Mouse (Mus musculus) MEL (cell line): ENCODE results near the gene Ankrd53. TPM values are rescaled to one million over a fixed set of nuclear protein-coding genes. Genes with fewer than 3 reads are reported as not detected.
A peak's percentile ranks its signal among the peaks of the same experiment; 100 is the strongest.

ENCODE experiments used
- DNase-seq: peaks from one replicate; pipeline ENCODE4 v3.0.0; 2011; ENCODE audit warnings: low read depth, low spot score
- H3K27ac ChIP-seq: 2 replicates; pipeline ENCODE4 v1.5.1; 2012; ENCODE audit warnings: low read depth, mild to moderate bottlenecking, control low read depth, low read length, moderate library complexity; ENCODE audit not compliant: control insufficient read depth
- H3K27me3 ChIP-seq, 2 experiments: fragments of 150-350 bp in 1 of 2; sonication (generic) in 1 of 2; 2 replicates each; pipeline ENCODE4 v1.6.1; 2012; ENCODE audit warnings: low read length in 2 of 2, mild to moderate bottlenecking in 2 of 2, improper control_type of control experiment in 1 of 2, moderate library complexity in 1 of 2; ENCODE audit not compliant: insufficient read depth in 2 of 2, control insufficient read depth in 1 of 2
- H3K36me3 ChIP-seq, 2 experiments: 2 replicates each; pipeline ENCODE4 v1.6.1; 2012 to 2014; ENCODE audit warnings: low read length in 2 of 2, improper control_type of control experiment in 1 of 2, inconsistent platforms in 1 of 2, mild to moderate bottlenecking in 1 of 2; ENCODE audit not compliant: insufficient read depth in 2 of 2, control insufficient read depth in 1 of 2
- H3K4me1 ChIP-seq, 2 experiments: fragments of 150-350 bp in 1 of 2; sonication (generic) in 1 of 2; 2 replicates each; pipeline ENCODE4 v1.6.1; 2012; ENCODE audit warnings: low read length in 2 of 2, improper control_type of control experiment in 1 of 2, mild to moderate bottlenecking in 1 of 2; ENCODE audit not compliant: insufficient read depth in 2 of 2, control insufficient read depth in 1 of 2
- H3K4me3 ChIP-seq, 2 experiments: fragments of 150-350 bp in 1 of 2; sonication (generic) in 1 of 2; 2 replicates each; pipeline ENCODE4 v1.5.1; 2012; ENCODE audit warnings: low read depth in 2 of 2, low read length in 2 of 2, mild to moderate bottlenecking in 2 of 2, moderate library complexity in 2 of 2, control low read depth in 1 of 2, improper control_type of control experiment in 1 of 2; ENCODE audit not compliant: control insufficient read depth in 1 of 2, insufficient read depth in 1 of 2
- H3K79me2 ChIP-seq: 2 replicates; pipeline ENCODE4 v1.6.1; 2012; ENCODE audit warnings: mild to moderate bottlenecking, low read length, moderate library complexity; ENCODE audit not compliant: control insufficient read depth, poor library complexity, insufficient read depth
- H3K9ac ChIP-seq: 2 replicates; pipeline ENCODE4 v1.6.1; 2012; ENCODE audit warnings: low read depth, mild to moderate bottlenecking, control low read depth, low read length, moderate library complexity; ENCODE audit not compliant: control insufficient read depth, poor library complexity, severe bottlenecking
- H3K9me3 ChIP-seq: fragments of 150-350 bp; sonication (generic); replicated peaks from 2 replicates; pipeline ENCODE4 v1.6.1; 2012; ENCODE audit warnings: mild to moderate bottlenecking, low read length, improper control_type of control experiment, moderate library complexity; ENCODE audit not compliant: insufficient read depth
- CHD2 ChIP-seq: IDR thresholded peaks from 2 replicates; pipeline ENCODE4 v1.6.1; 2011; ENCODE audit warnings: low read length, improper control_type of control experiment
- CTCF ChIP-seq, 3 experiments: IDR thresholded peaks in 2 of 3; conservative IDR thresholded peaks in 1 of 3; 2 replicates each; pipeline ENCODE4 v1.5.1; 2011 to 2012; ENCODE audit warnings: low read length in 3 of 3, low read depth in 2 of 3, mild to moderate bottlenecking in 2 of 3, improper control_type of control experiment in 1 of 3, inconsistent platforms in 1 of 3, mixed read lengths in 1 of 3, moderate library complexity in 1 of 3; ENCODE audit not compliant: control insufficient read depth in 1 of 3, insufficient read depth in 1 of 3, poor library complexity in 1 of 3, severe bottlenecking in 1 of 3
- ELF1 ChIP-seq: IDR thresholded peaks from 2 replicates; pipeline ENCODE4 v1.6.1; 2014; ENCODE audit warnings: low read depth, mild to moderate bottlenecking, inconsistent platforms, low read length, improper control_type of control experiment, moderate library complexity
- ETS1 ChIP-seq: IDR thresholded peaks from 2 replicates; pipeline ENCODE4 v1.6.1; 2012; ENCODE audit warnings: low read depth, mild to moderate bottlenecking, inconsistent platforms, low read length, improper control_type of control experiment, moderate library complexity
- GABPA ChIP-seq: IDR thresholded peaks from 2 replicates; pipeline ENCODE4 v1.6.1; 2012; ENCODE audit warnings: low read depth, mild to moderate bottlenecking, inconsistent platforms, low read length, improper control_type of control experiment, moderate library complexity
- GATA1 ChIP-seq: IDR thresholded peaks from 2 replicates; pipeline ENCODE4 v1.6.1; 2011; ENCODE audit warnings: low read depth, low read length, improper control_type of control experiment
- KAT2A ChIP-seq: conservative IDR thresholded peaks from 2 replicates; pipeline ENCODE4 v1.6.1; 2012; ENCODE audit warnings: low read depth, low read length, improper control_type of control experiment, inconsistent platforms
- MAX ChIP-seq: IDR thresholded peaks from 2 replicates; pipeline ENCODE4 v1.6.1; 2011; ENCODE audit warnings: low read length, improper control_type of control experiment
- MEF2A ChIP-seq: IDR thresholded peaks from 2 replicates; pipeline ENCODE4 v1.6.1; 2014; ENCODE audit warnings: low read depth, mild to moderate bottlenecking, inconsistent platforms, low read length, improper control_type of control experiment; ENCODE audit not compliant: poor library complexity, insufficient replicate concordance, severe bottlenecking; ENCODE audit errors: extremely low read depth
- MXI1 ChIP-seq: IDR thresholded peaks from 2 replicates; pipeline ENCODE4 v1.6.1; 2011; ENCODE audit warnings: mild to moderate bottlenecking, low read depth, low read length, improper control_type of control experiment
- NELFE ChIP-seq: IDR thresholded peaks from 2 replicates; pipeline ENCODE4 v1.6.1; 2011; ENCODE audit warnings: low read depth, low read length, improper control_type of control experiment
- POLR2A ChIP-seq, 2 experiments: IDR thresholded peaks; 2 replicates each; pipeline ENCODE4 v1.6.1; 2011 to 2012; ENCODE audit warnings: low read length in 2 of 2, mild to moderate bottlenecking in 2 of 2, control low read depth in 1 of 2, improper control_type of control experiment in 1 of 2, low read depth in 1 of 2, moderate library complexity in 1 of 2; ENCODE audit not compliant: control insufficient read depth in 1 of 2, insufficient read depth in 1 of 2, poor library complexity in 1 of 2
- POLR2AphosphoS5 ChIP-seq: IDR thresholded peaks from 2 replicates; pipeline ENCODE4 v1.6.1; 2012; ENCODE audit warnings: low read depth, borderline replicate concordance, mild to moderate bottlenecking, inconsistent platforms, low read length, moderate library complexity, mixed read lengths
- RAD21 ChIP-seq: IDR thresholded peaks from 2 replicates; pipeline ENCODE4 v1.6.1; 2011; ENCODE audit warnings: mild to moderate bottlenecking, low read depth, low read length, improper control_type of control experiment
- RCOR1 ChIP-seq: IDR thresholded peaks from 2 replicates; pipeline ENCODE4 v1.6.1; 2012; ENCODE audit warnings: low read depth, mild to moderate bottlenecking, inconsistent platforms, low read length, improper control_type of control experiment
- SMC3 ChIP-seq: IDR thresholded peaks from 2 replicates; pipeline ENCODE4 v1.6.1; 2011; ENCODE audit warnings: low read depth, low read length, improper control_type of control experiment
- TAL1 ChIP-seq: IDR thresholded peaks from 2 replicates; pipeline ENCODE4 v1.6.1; 2012; ENCODE audit warnings: mild to moderate bottlenecking, inconsistent platforms, low read length, moderate library complexity, mixed read lengths
- TBP ChIP-seq: IDR thresholded peaks from 2 replicates; pipeline ENCODE4 v1.8.0; 2011; ENCODE audit warnings: low read depth, low read length, improper control_type of control experiment
- USF1 ChIP-seq: IDR thresholded peaks from 2 replicates; pipeline ENCODE4 v1.6.1; 2014; ENCODE audit warnings: low read depth, mild to moderate bottlenecking, inconsistent platforms, low read length, improper control_type of control experiment, moderate library complexity
- USF2 ChIP-seq, 2 experiments: IDR thresholded peaks; 2 replicates each; pipeline ENCODE4 v1.6.1; 2011 to 2012; ENCODE audit warnings: improper control_type of control experiment in 2 of 2, low read length in 2 of 2, borderline replicate concordance in 1 of 2, inconsistent platforms in 1 of 2, low read depth in 1 of 2, mild to moderate bottlenecking in 1 of 2; ENCODE audit not compliant: insufficient read depth in 1 of 2
- ZC3H11A ChIP-seq: IDR thresholded peaks from 2 replicates; pipeline ENCODE4 v1.6.1; 2012; ENCODE audit warnings: low read depth, mild to moderate bottlenecking, inconsistent platforms, low read length, improper control_type of control experiment
- ZKSCAN1 ChIP-seq: IDR thresholded peaks from 2 replicates; pipeline ENCODE4 v1.6.1; 2012; ENCODE audit warnings: low read depth, mild to moderate bottlenecking, inconsistent platforms, low read length, improper control_type of control experiment, moderate library complexity
- ZMIZ1 ChIP-seq: IDR thresholded peaks from 2 replicates; pipeline ENCODE4 v1.6.1; 2012; ENCODE audit warnings: low read depth, mild to moderate bottlenecking, inconsistent platforms, low read length, improper control_type of control experiment, moderate library complexity
- ZNF384 ChIP-seq: IDR thresholded peaks from 2 replicates; pipeline ENCODE4 v1.6.1; 2012; ENCODE audit warnings: low read depth, mild to moderate bottlenecking, inconsistent platforms, low read length, improper control_type of control experiment
- polyA plus RNA-seq, 2 experiments: library from polyadenylated mRNA; stranded (reverse) in 1 of 2; unstranded in 1 of 2; fragments of >175 nt in 1 of 2; fragments of >200 nt in 1 of 2; gene quantifications; 2 replicates each; pipeline versions ENCODE4 v1.2.1 to v1.2.4; 2012; ENCODE audit warnings: low replicate concordance in 2 of 2, low read depth in 1 of 2; ENCODE audit not compliant: insufficient read length in 2 of 2, insufficient read depth in 1 of 2, missing spikeins in 1 of 2
- total RNA-seq: library from RNA; depleted of rRNA; stranded (reverse); fragments of 300-350 nt; gene quantifications from 2 replicates; pipeline ENCODE4 v1.2.3, GENCODE M21; 2012

Ankrd53 gene
- total and polyA plus RNA-seq, 3 experiments: 0.67 TPM; not detected in 2

DNA sequence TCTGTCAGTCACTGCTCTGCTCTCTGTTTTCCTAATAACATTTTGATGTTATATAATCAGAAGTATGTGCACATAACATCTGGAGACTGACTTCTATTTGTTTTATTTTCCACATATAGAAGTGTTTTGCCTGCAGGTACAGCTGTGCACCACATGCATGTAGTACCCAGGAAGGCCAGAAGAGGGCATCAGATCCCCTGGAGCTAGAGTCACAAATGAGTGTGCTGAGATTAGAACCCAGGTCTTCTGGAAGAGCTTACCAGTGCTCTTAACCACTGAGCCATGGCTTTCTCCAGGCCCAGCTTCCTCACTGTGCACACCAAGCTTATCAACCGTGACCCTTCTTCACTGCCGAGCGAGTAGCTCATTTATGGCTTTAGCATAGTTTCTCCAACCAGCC lies 34.0 kb upstream of the Ankrd53 start:
- Histone ChIP-seq H3K79me2 (no peaks in the 10 kb centered on the region), H3K27me3 (peaks cover 0 to under 1% of the 10 kb centered on the region in 2 experiments; a peak in 2 of 4 replicates), H3K9me3 (no peaks in the 10 kb centered on the region), H3K4me1 (no peaks in the 10 kb centered on the region), H3K27ac (no peak overlapping the region), H3K4me3 (no peak overlapping the region), H3K36me3 (no peaks in the 10 kb centered on the region), H3K9ac (no peak overlapping the region)
- DNase-seq: peak; percentile 68
- TF ChIP-seq RCOR1: no peak
- TF ChIP-seq TBP: no peak
- no peak for TF ChIP-seq TAL1
- TF ChIP-seq ETS1: no peak
- no peak for TF ChIP-seq MAX
- no peak for TF ChIP-seq USF1
- TF ChIP-seq RAD21: peak; percentile 14; the same call in 1 of the 2 replicates
- TF ChIP-seq SMC3: peak; percentile 48
- TF ChIP-seq CHD2: no peak
- no peak for TF ChIP-seq MXI1
- no peak for TF ChIP-seq MEF2A
- TF ChIP-seq POLR2A (IDR thresholded peaks at IDR 0.05; ENCODE audit: control insufficient read depth in 1 of 2, insufficient read depth in 1 of 2, low read depth in 1 of 2, low read length in 2 of 2, poor library complexity in 1 of 2): no peak
- no peak for TF ChIP-seq GABPA
- TF ChIP-seq ZC3H11A: no peak
- no peak for TF ChIP-seq KAT2A
- TF ChIP-seq ZMIZ1: no peak
- no peak for TF ChIP-seq ELF1
- no peak for TF ChIP-seq GATA1
- peak; percentile 67 to 96 (median 67) for TF ChIP-seq CTCF (IDR thresholded peaks at IDR 0.05 in 2 of 3, conservative IDR thresholded peaks at IDR 0.05 in 1 of 3; ENCODE audit: control insufficient read depth in 1 of 3, insufficient read depth in 1 of 3, low read depth in 2 of 3, low read length in 3 of 3, poor library complexity in 1 of 3, severe bottlenecking in 1 of 3)

- Histone ChIP-seq H3K9me3 (no peaks in the 10 kb centered on the region), H3K4me1 (no peaks in the 10 kb centered on the region), H3K36me3 (no peaks in the 10 kb centered on the region), H3K27ac (no peak overlapping the region), H3K79me2 (no peaks in the 10 kb centered on the region), H3K4me3 (no peak overlapping the region), H3K9ac (no peak overlapping the region), H3K27me3 (no peaks in the 10 kb centered on the region; a peak in 1 of 4 replicates)
- no peak for TF ChIP-seq POLR2AphosphoS5
- no peak for TF ChIP-seq ZKSCAN1
- no peak for TF ChIP-seq USF2 (IDR thresholded peaks at IDR 0.05; ENCODE audit: borderline replicate concordance in 1 of 2, insufficient read depth in 1 of 2, low read depth in 1 of 2, low read length in 2 of 2)
- no peak for TF ChIP-seq USF1
- TF ChIP-seq CTCF (IDR thresholded peaks at IDR 0.05 in 2 of 3, conservative IDR thresholded peaks at IDR 0.05 in 1 of 3; ENCODE audit: control insufficient read depth in 1 of 3, insufficient read depth in 1 of 3, low read depth in 2 of 3, low read length in 3 of 3, poor library complexity in 1 of 3, severe bottlenecking in 1 of 3): no peak
- TF ChIP-seq GATA1: no peak
- no peak for TF ChIP-seq NELFE
- no peak for TF ChIP-seq GABPA
- no peak for TF ChIP-seq ZNF384
- no peak for DNase-seq
These were observed 33.0 kb upstream of the Ankrd53 start for GRCm38 (mm10) chr6:83729350-83729970.
